Mouse (Mus musculus): Measurements from ENCODE around the gene Gm10974. TPM values are rescaled to one million over a fixed set of nuclear protein-coding genes. Genes with fewer than 3 reads are reported as not detected.

The Gm10974 gene
- total RNA-seq, 4 experiments from 2014 or later = not detected

- no peak for DNase-seq (ENCODE audit: low spot score in 2 of 2)
Measured at GRCm38 (mm10) chr7:66358461-66358860, 7.2 kb upstream of the Gm10974 start.

- no peak for DNase-seq (ENCODE audit: low spot score in 2 of 2)
Measured at GRCm38 (mm10) chr7:66359044-66359443, 6.7 kb upstream of the Gm10974 start.

GRCm38 (mm10) chr7:66364491-66364890, 1.2 kb upstream of the Gm10974 start:
- DNase-seq (ENCODE audit: low spot score in 2 of 2) = no peak

GRCm38 (mm10) chr7:66365411-66365810, 294 bp upstream of the Gm10974 start:
- DNase-seq (ENCODE audit: low spot score in 2 of 2) = no peak

- DNase-seq (ENCODE audit: low spot score in 2 of 2) = no peak
Measured at GRCm38 (mm10) chr7:66369071-66369933, 3.6 kb downstream of the Gm10974 start.

- DNase-seq (ENCODE audit: low spot score in 2 of 2) = no peak
Measured at GRCm38 (mm10) chr7:66369934-66370445, 4.3 kb downstream of the Gm10974 start.

GRCm38 (mm10) chr7:66370970-66371369, 5.3 kb downstream of the Gm10974 start:
- no peak for DNase-seq (ENCODE audit: low spot score in 2 of 2)

GRCm38 (mm10) chr7:66373391-66373790, 7.7 kb downstream of the Gm10974 start:
- DNase-seq (ENCODE audit: low spot score in 2 of 2) = no peak

- DNase-seq (ENCODE audit: low spot score in 2 of 2) = no peak
Measured at GRCm38 (mm10) chr7:66375736-66376135, 10.0 kb downstream of the Gm10974 start.

GRCm38 (mm10) chr7:66376560-66376959, 10.9 kb downstream of the Gm10974 start:
- no peak for DNase-seq (ENCODE audit: low spot score in 2 of 2)

- no peak for DNase-seq (ENCODE audit: low spot score in 2 of 2)
Measured at GRCm38 (mm10) chr7:66384213-66384612, 18.5 kb downstream of the Gm10974 start.

GRCm38 (mm10) chr7:66384891-66385290, 19.2 kb downstream of the Gm10974 start:
- DNase-seq (ENCODE audit: low spot score in 2 of 2) = no peak

- no peak for DNase-seq (ENCODE audit: low spot score in 2 of 2)
Measured at GRCm38 (mm10) chr7:66385826-66386225, 20.1 kb downstream of the Gm10974 start.

- DNase-seq (ENCODE audit: low spot score in 2 of 2) = no peak
Measured at GRCm38 (mm10) chr7:66386411-66386810, 20.7 kb downstream of the Gm10974 start.

- DNase-seq (ENCODE audit: low spot score in 2 of 2) = no peak
Measured at GRCm38 (mm10) chr7:66387419-66387812, 21.7 kb downstream of the Gm10974 start.

GRCm38 (mm10) chr7:66387813-66388521, 22.3 kb downstream of the Gm10974 start, which contains the start of gene Lrrk1:
TSS of gene Lrrk1 (minus strand) at chr7:66388350.
- no peak for DNase-seq (ENCODE audit: low spot score in 2 of 2)

- peak; percentile 40 to 62 for DNase-seq (ENCODE audit: low spot score in 2 of 2)
Measured at GRCm38 (mm10) chr7:66388621-66389532, 23.2 kb downstream of the Gm10974 start.

GRCm38 (mm10) chr7:66397288-66397687, 31.6 kb downstream of the Gm10974 start:
- DNase-seq (ENCODE audit: low spot score in 2 of 2) = no peak

GRCm38 (mm10) chr7:66401605-66402004, 35.9 kb downstream of the Gm10974 start:
- no peak for DNase-seq (ENCODE audit: low spot score in 2 of 2)

GRCm38 (mm10) chr7:66402876-66403275, 37.2 kb downstream of the Gm10974 start:
- no peak for DNase-seq (ENCODE audit: low spot score in 2 of 2)

GRCm38 (mm10) chr7:66404141-66404540, 38.4 kb downstream of the Gm10974 start:
- DNase-seq (ENCODE audit: low spot score in 2 of 2) = no peak

Data from layer of hippocampus, adult 8-10 months (tissue).